ENCODE assay signal across 8 mouse cellular contexts in the genomic region with DNA sequence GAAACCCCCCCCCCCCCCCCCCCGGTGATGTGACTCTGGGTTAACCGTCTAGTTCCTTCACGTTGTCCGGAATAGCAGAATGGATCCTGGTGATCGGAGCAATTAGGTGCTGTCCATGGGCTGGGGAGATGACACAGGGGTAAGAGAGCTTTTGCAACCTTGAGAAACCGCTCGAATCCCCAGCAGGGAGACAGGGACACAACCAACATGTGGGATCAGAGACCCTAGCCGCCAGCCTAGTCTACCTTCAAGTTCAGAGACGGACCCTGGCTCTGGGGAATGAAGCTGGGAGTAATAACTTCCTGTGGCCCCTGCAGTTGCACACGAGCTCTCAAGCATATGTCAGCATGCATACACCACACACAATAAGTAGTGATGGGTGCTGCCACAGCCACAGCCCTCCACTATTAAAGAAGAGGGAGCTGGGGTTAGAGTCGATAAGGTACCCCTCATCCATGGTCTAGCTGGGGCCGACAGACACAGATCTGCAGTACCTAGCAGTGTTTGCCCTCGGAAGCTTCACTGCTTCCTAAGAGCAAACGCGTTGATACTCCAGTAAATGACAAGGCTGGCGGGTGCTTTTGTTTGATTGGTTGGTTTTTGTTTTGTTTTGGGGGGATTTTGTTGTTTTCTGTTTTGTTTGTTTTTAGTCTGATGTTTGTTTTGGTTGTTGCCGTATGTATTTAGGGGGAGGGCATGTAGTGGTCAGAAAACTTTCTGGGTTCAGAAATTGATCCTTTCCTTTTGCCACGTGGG. TPM values are rescaled to one million over a fixed set of nuclear protein-coding genes. Genes with fewer than 3 reads are reported as not detected.
DNase-seq lines count a peak whose midpoint lies in the region; ATAC-seq and TF ChIP-seq lines count a peak whose summit lies in the region.

No protein-coding gene starts in this region.

- no peaks in the 10 kb centered on the region for H3K4me1 ChIP-seq in kidney, postnatal 0 days (replicated peaks; ENCODE audit: insufficient read depth, low read length)
- H3K4me1 ChIP-seq in G1E (ENCODE audit: insufficient read depth, low read depth, low read length): peaks cover 24% of the 10 kb centered on the region
- peaks cover 5% of the 10 kb centered on the region for H3K4me1 ChIP-seq in embryonic facial prominence, embryonic 14.5 days (ENCODE audit: control insufficient read depth, insufficient read depth, low read length)
- peaks cover 9% of the 10 kb centered on the region; the same call in 1 of the 2 replicates for H3K4me1 ChIP-seq in limb, embryonic 12.5 days (replicated peaks)

- no peaks in the 10 kb centered on the region for H3K36me3 ChIP-seq in kidney, postnatal 0 days (ENCODE audit: insufficient read depth, low read length)
- peaks cover 53% of the 10 kb centered on the region for H3K36me3 ChIP-seq in G1E (replicated peaks)
- no peaks in the 10 kb centered on the region for H3K36me3 ChIP-seq in embryonic facial prominence, embryonic 14.5 days (ENCODE audit: control insufficient read depth, insufficient read depth, low read length)
- 0 out of 2 replicates have a peak, but pooled peaks cover 3% of the 10 kb centered on the region for H3K36me3 ChIP-seq in limb, embryonic 12.5 days

- no peak overlapping the region for H3K27ac ChIP-seq in kidney, postnatal 0 days
- 0 out of 2 replicates have a peak overlapping the region, but pooled peaks have one; percentile 39 for H3K27ac ChIP-seq in embryonic facial prominence, embryonic 14.5 days (replicated peaks; ENCODE audit: low read depth, low read length)
- H3K27ac ChIP-seq in limb, embryonic 12.5 days: no peak overlapping the region

- no peaks in the 10 kb centered on the region for H3K27me3 ChIP-seq in kidney, postnatal 0 days (ENCODE audit: insufficient read depth, low read length)
- H3K27me3 ChIP-seq in G1E (ENCODE audit: insufficient read depth, low read length): no peaks in the 10 kb centered on the region
- H3K27me3 ChIP-seq in embryonic facial prominence, embryonic 14.5 days (replicated peaks; ENCODE audit: control insufficient read depth, insufficient read depth, low read length): no peaks in the 10 kb centered on the region
- no peaks in the 10 kb centered on the region for H3K27me3 ChIP-seq in limb, embryonic 12.5 days

- ATAC-seq in kidney, postnatal 0 days (replicated peaks; ENCODE audit: low FRiP score, low read depth): peak; percentile 26; the same call in 1 of the 2 replicates
- ATAC-seq in G1E (ENCODE audit: extremely low read depth, insufficient number of reproducible peaks, low FRiP score, poor library complexity, severe bottlenecking): no peak
- ATAC-seq in embryonic facial prominence, embryonic 14.5 days (ENCODE audit: low read depth): peak; percentile 4; the same call in 1 of the 2 replicates
- no peak; the same call in 1 of the 2 replicates for ATAC-seq in limb, embryonic 12.5 days (ENCODE audit: insufficient number of reproducible peaks, insufficient read depth, low FRiP score, low TSS enrichment, low read depth)
- ATAC-seq in megakaryocyte progenitor cell, adult 5-6 weeks (replicated peaks; ENCODE audit: poor library complexity): no peak

- H3K4me3 ChIP-seq in kidney, postnatal 0 days (replicated peaks; ENCODE audit: low read depth, low read length): peak overlapping the region; percentile 66
- H3K4me3 ChIP-seq in G1E (ENCODE audit: low read depth, low read length): peak overlapping the region; percentile 79
- peak overlapping the region; percentile 67 for H3K4me3 ChIP-seq in embryonic facial prominence, embryonic 14.5 days (ENCODE audit: low read depth, low read length)
- H3K4me3 ChIP-seq in limb, embryonic 12.5 days (replicated peaks): peak overlapping the region; percentile 59

- WGBS in kidney, postnatal 0 days: 20% methylated on average over 17 of the region's 18 CpGs
- WGBS in embryonic facial prominence, embryonic 14.5 days: 21% methylated on average over 16 of the region's 18 CpGs
- 26% methylated on average over 16 of the region's 18 CpGs for whole genome bisulfite sequencing in limb, embryonic 12.5 days

- H3K4me2 ChIP-seq in kidney, postnatal 0 days (ENCODE audit: low read length): peak overlapping the region; percentile 90
- H3K4me2 ChIP-seq in embryonic facial prominence, embryonic 14.5 days (ENCODE audit: low read depth, low read length): peak overlapping the region; percentile 93
- peak overlapping the region; percentile 87 for H3K4me2 ChIP-seq in limb, embryonic 12.5 days

- no peak for DNase-seq in kidney, postnatal 0 days (ENCODE audit: low spot score)
- DNase-seq in kidney, adult 9 months: no peak
- peak; percentile 29 for DNase-seq in G1E (ENCODE audit: low spot score)
- peak; percentile 16 for DNase-seq in embryonic facial prominence, embryonic 14.5 days (ENCODE audit: low spot score)
- DNase-seq in retina, embryonic 14.5 days (ENCODE audit: low spot score): peak; percentile 37
- no peak for DNase-seq in right cerebral cortex, adult 18-20 months

- TF ChIP-seq CTCF in kidney, postnatal 0 days (IDR thresholded peaks at IDR 0.05; ENCODE audit: low read depth): no peak
- TF ChIP-seq CTCF in G1E (IDR thresholded peaks at IDR 0.05; ENCODE audit: low read depth, low read length): no peak

- H3K9ac ChIP-seq in kidney, postnatal 0 days (ENCODE audit: low read depth, low read length): peak overlapping the region; percentile 65
- H3K9ac ChIP-seq in embryonic facial prominence, embryonic 14.5 days (ENCODE audit: low read depth, low read length): peak overlapping the region; percentile 76
- H3K9ac ChIP-seq in limb, embryonic 12.5 days (replicated peaks): peak overlapping the region; percentile 70

- no peaks in the 10 kb centered on the region for H3K9me3 ChIP-seq in kidney, postnatal 0 days (replicated peaks; ENCODE audit: low read length)
- H3K9me3 ChIP-seq in G1E (replicated peaks): peaks cover 3% of the 10 kb centered on the region
- no peaks in the 10 kb centered on the region for H3K9me3 ChIP-seq in embryonic facial prominence, embryonic 14.5 days (ENCODE audit: control insufficient read depth, low read length)
- no peaks in the 10 kb centered on the region for H3K9me3 ChIP-seq in limb, embryonic 12.5 days

RNA-seq across cellular contexts. Expression of a gene that starts 11.8 kb away (rescaled TPM):
- 74.4 and 75.8 TPM in 2 replicates for polyA plus RNA-seq in kidney, postnatal 0 days (2015; fragmentation: Nextera tagmentation; extraction: Ambion mirVana)
- total RNA-seq in G1E (2014; fragmentation: Nextera tagmentation): 10.5 and 16.6 TPM in 2 replicates
- 5.6 and 6.1 TPM in 2 replicates for total RNA-seq in G1E (2017)
- polyA plus RNA-seq in G1E (2012): 3.9 and 6.5 TPM in 2 replicates
- 73.8 and 93.3 TPM in 2 replicates for polyA plus RNA-seq in embryonic facial prominence, embryonic 14.5 days (2014; fragmentation: Nextera tagmentation; extraction: Ambion mirVana)
- polyA plus RNA-seq in limb, embryonic 12.5 days (2016; fragmentation: Nextera tagmentation; extraction: Ambion mirVana): 65.7 and 69.8 TPM in 2 replicates
- 24.7 and 43.5 TPM in 2 replicates for total RNA-seq in megakaryocyte progenitor cell, adult 5-6 weeks (2015)
- 6.6 and 9.8 TPM in 2 replicates for total RNA-seq in megakaryocyte progenitor cell, adult 5-6 weeks (2017)

RNA-seq across cellular contexts. Expression of a gene that starts 33.4 kb away (rescaled TPM):
- 362 and 384 TPM in 2 replicates for polyA plus RNA-seq in kidney, postnatal 0 days (2015; fragmentation: Nextera tagmentation; extraction: Ambion mirVana)
- total RNA-seq in G1E (2014; fragmentation: Nextera tagmentation) (143 and 157 TPM in 2 replicates), G1E (2017) (152 and 170 TPM in 2 replicates)
- 439 and 593 TPM in 2 replicates for polyA plus RNA-seq in G1E (2012)
- polyA plus RNA-seq in embryonic facial prominence, embryonic 14.5 days (2014; fragmentation: Nextera tagmentation; extraction: Ambion mirVana): 266 and 270 TPM in 2 replicates
- 263 and 269 TPM in 2 replicates for polyA plus RNA-seq in limb, embryonic 12.5 days (2016; fragmentation: Nextera tagmentation; extraction: Ambion mirVana)
- total RNA-seq in megakaryocyte progenitor cell, adult 5-6 weeks (2015): 227 and 237 TPM in 2 replicates
- total RNA-seq in megakaryocyte progenitor cell, adult 5-6 weeks (2017): 110 and 121 TPM in 2 replicates

RNA-seq across cellular contexts. Expression of a gene that starts 36.7 kb away (rescaled TPM):
- polyA plus RNA-seq in kidney, postnatal 0 days (2015; fragmentation: Nextera tagmentation; extraction: Ambion mirVana): 39.1 and 47.1 TPM in 2 replicates
- total RNA-seq in G1E (2014; fragmentation: Nextera tagmentation) (not detected in 2 replicates), G1E (2017) (0.23 and 0.38 TPM in 2 replicates)
- not detected in 2 replicates for polyA plus RNA-seq in G1E (2012)
- 92.5 and 125 TPM in 2 replicates for polyA plus RNA-seq in embryonic facial prominence, embryonic 14.5 days (2014; fragmentation: Nextera tagmentation; extraction: Ambion mirVana)
- polyA plus RNA-seq in limb, embryonic 12.5 days (2016; fragmentation: Nextera tagmentation; extraction: Ambion mirVana): 145 and 155 TPM in 2 replicates
- not detected in 2 replicates for total RNA-seq in megakaryocyte progenitor cell, adult 5-6 weeks (2015)
- total RNA-seq in megakaryocyte progenitor cell, adult 5-6 weeks (2017): not detected in 2 replicates

RNA-seq across cellular contexts. Expression of a gene that starts 46.7 kb away (rescaled TPM):
- 11.9 and 12.6 TPM in 2 replicates for polyA plus RNA-seq in kidney, postnatal 0 days (2015; fragmentation: Nextera tagmentation; extraction: Ambion mirVana)
- 1.6 TPM in 1 of 2 replicates, not detected in the other for total RNA-seq in G1E (2014; fragmentation: Nextera tagmentation)
- total RNA-seq in G1E (2017): 0.05 TPM in 1 of 2 replicates, not detected in the other
- 0.08 and 0.13 TPM in 2 replicates for polyA plus RNA-seq in G1E (2012)
- 0.77 and 0.97 TPM in 2 replicates for polyA plus RNA-seq in embryonic facial prominence, embryonic 14.5 days (2014; fragmentation: Nextera tagmentation; extraction: Ambion mirVana)
- 0.10 and 0.36 TPM in 2 replicates for polyA plus RNA-seq in limb, embryonic 12.5 days (2016; fragmentation: Nextera tagmentation; extraction: Ambion mirVana)
- total RNA-seq in megakaryocyte progenitor cell, adult 5-6 weeks (2015): 61.8 and 69.7 TPM in 2 replicates
- 48.5 and 50.4 TPM in 2 replicates for total RNA-seq in megakaryocyte progenitor cell, adult 5-6 weeks (2017)

Comparison
In these comparisons a context has a peak if more than half of its experiments do, and no peak if none do; other contexts are left out.
1. ATAC-seq: peak in kidney, postnatal 0 days (single experiment) and embryonic facial prominence, embryonic 14.5 days (single experiment); none in G1E (single experiment), limb, embryonic 12.5 days (single experiment) and megakaryocyte progenitor cell, adult 5-6 weeks (single experiment).
2. DNase-seq: peak in G1E (single experiment), embryonic facial prominence, embryonic 14.5 days (single experiment) and retina, embryonic 14.5 days (single experiment); none in kidney, postnatal 0 days (single experiment), kidney, adult 9 months (single experiment) and right cerebral cortex, adult 18-20 months (single experiment).
3. RNA of a gene that starts 36.7 kb away (polyA plus RNA-seq): 145 to 155 TPM in limb, embryonic 12.5 days, 92.5 to 125 TPM in embryonic facial prominence, embryonic 14.5 days and 39.1 to 47.1 TPM in kidney, postnatal 0 days; not detected in G1E; every median in the first group is over 10 times any median in the second.
4. Peak in every context shown above with its lines, with median percentiles within 50 percentile points of each other: H3K4me2 ChIP-seq, H3K4me3 ChIP-seq and H3K9ac ChIP-seq.